Mouse (Mus musculus): ENCODE measurements at regions not wholly inside any gene's neighbourhood (a gene's known extent, or its start where the extent isn't known, plus 50 kb on each side); places are given as distances from the start of the nearest gene placed in this dataset.

- TF ChIP-seq CTCF (IDR thresholded peaks at IDR 0.05; ENCODE audit: borderline replicate concordance, insufficient read depth, low read depth, low read length) (no peak), POLR2A (IDR thresholded peaks at IDR 0.05; ENCODE audit: borderline replicate concordance, insufficient read depth, low read length) (no peak)
Observed at GRCm38 (mm10) chr1:120753406-120753805, 151.2 kb downstream of the En1 start.

Data from cerebellum, adult 2 months (tissue).